Comparison of ENCODE assay signal across 10 mouse cellular contexts in genomic region chr2:157430667-157431429, GRCm38 (mm10). TPM values are rescaled to one million over a fixed set of nuclear protein-coding genes. Genes with fewer than 3 reads are reported as not detected.
DNase-seq lines count a peak whose midpoint lies in the region; ATAC-seq lines count a peak whose summit lies in the region.
"Had no signal": no experiment of that assay in that cellular context is flagged by ENCODE, and none has a peak within 500 bp of the region (broad histone marks: within the 10 kb centered on the region; RNA-seq: fewer than 3 reads in every experiment).

No protein-coding gene starts in this region.

- intact Hi-C loops in gastrocnemius, postnatal 14 days (cut with DNase I; ENCODE audit: low total_unique reads) = no loop called here

- no peaks in the 10 kb centered on the region for H3K27me3 ChIP-seq in neural tube, embryonic 13.5 days

- H3K4me3 ChIP-seq in neural tube, embryonic 13.5 days = no peak overlapping the region
- H3K4me3 ChIP-seq: forebrain, embryonic 10.5 days had no signal

- peaks cover 96% of the 10 kb centered on the region for H3K4me1 ChIP-seq in neural tube, embryonic 13.5 days (replicated peaks)

- no peak overlapping the region for H3K4me2 ChIP-seq in neural tube, embryonic 13.5 days

- H3K27ac ChIP-seq in neural tube, embryonic 13.5 days (replicated peaks) = peak overlapping the region; percentile 76

- 85% methylated on average over 4 of the region's 4 CpGs for WGBS in neural tube, embryonic 13.5 days

- no peaks in the 10 kb centered on the region for H3K9me3 ChIP-seq in neural tube, embryonic 13.5 days
- H3K9me3 ChIP-seq: forebrain, embryonic 10.5 days had no signal

- H3K9ac ChIP-seq in neural tube, embryonic 13.5 days = peak overlapping the region; percentile 54

- no peak for ATAC-seq in neural tube, embryonic 13.5 days (ENCODE audit: low read depth)

- H3K36me3 ChIP-seq in neural tube, embryonic 13.5 days = peaks cover 35% of the 10 kb centered on the region

- DNase-seq in kidney, adult 11 months = peak; percentile 43
- DNase-seq in kidney, postnatal 10 days = no peak
- DNase-seq in neural tube, embryonic 10.5 days (ENCODE audit: extremely low spot score, low spot score) = no peak
- peak; percentile 42 for DNase-seq in kidney, adult 9 months
- no peak for DNase-seq in thymus, postnatal 14 days
- DNase-seq in gastrocnemius, postnatal 14 days = no peak
- no peak for DNase-seq in adrenal gland, adult (ENCODE audit: inconsistent age in 2 of 2, low spot score in 1 of 2)
- DNase-seq: heart, postnatal 4 days had no signal

RNA-seq across cellular contexts. Expression of gene Src, which starts 12.6 kb away (rescaled TPM):
- polyA plus RNA-seq in neural tube, embryonic 13.5 days (2015; fragmentation: Nextera tagmentation; extraction: Ambion mirVana) = 32.0 and 32.5 TPM in 2 replicates
- total RNA-seq in gastrocnemius, postnatal 14 days (2021) = 1 to 10 TPM; 5.2 to 7.5 TPM

Comparison
In these comparisons a context has a peak if more than half of its experiments do, and no peak if none do; other contexts are left out.
1. DNase-seq: peak in kidney, adult 11 months (single experiment) and kidney, adult 9 months (single experiment); none in kidney, postnatal 10 days (single experiment), neural tube, embryonic 10.5 days (single experiment), thymus, postnatal 14 days (single experiment), gastrocnemius, postnatal 14 days (single experiment) and adrenal gland, adult (0 of 2).